Mouse (Mus musculus): ENCODE measurements at regions not wholly inside any gene's neighbourhood (a gene's known extent, or its start where the extent isn't known, plus 50 kb on each side); places are given as distances from the start of the nearest gene placed in this dataset.

- ATAC-seq (ENCODE audit: poor library complexity, severe bottlenecking): no peak
These were observed 88.8 kb upstream of the Tlk1 start for GRCm38 (mm10) chr2:70914372-70914771.

DNA sequence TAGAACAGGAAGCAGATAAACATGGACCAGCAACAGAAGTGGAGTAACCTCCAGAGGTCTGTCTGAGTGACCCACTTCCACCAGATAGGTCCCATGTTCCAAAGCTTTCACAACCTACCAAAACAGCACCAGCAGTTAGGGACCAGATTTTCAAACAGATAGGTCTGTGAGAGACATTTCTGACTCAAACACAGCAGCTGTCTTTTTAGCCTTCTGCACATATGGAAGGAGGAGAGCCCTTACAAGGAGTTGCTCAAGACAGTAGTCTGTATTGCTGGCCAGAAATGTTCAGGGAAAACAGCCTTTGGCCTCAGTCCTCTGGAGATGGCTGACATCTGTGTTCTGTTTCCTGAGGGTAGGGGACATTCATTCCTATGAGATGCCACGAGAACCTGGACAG is 83.9 kb upstream of the Tlk1 start:
- no peak for ATAC-seq (ENCODE audit: poor library complexity, severe bottlenecking)

DNA sequence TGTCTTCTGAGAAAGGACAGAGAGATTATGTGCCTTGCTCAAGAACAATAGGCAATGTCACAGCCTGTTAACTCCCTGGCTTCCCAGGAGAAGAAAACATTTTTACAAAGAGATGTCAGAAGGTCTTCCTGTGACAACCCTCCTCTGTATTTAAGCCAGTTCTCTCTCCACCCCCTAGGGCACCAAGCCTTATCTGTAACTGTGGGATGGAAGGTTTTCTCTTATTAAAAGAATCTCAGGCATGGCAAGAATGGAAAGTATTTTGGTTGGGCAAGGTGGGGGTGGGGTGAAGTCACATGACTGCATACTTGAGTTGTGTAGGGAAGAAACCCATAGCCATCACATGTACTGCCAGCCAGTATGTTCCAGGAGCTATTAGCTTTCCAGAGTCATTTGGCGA is 83.1 kb upstream of the Tlk1 start:
- no peak for ATAC-seq (ENCODE audit: poor library complexity, severe bottlenecking)

GRCm38 (mm10) chr2:70906216-70906615 is 80.7 kb upstream of the Tlk1 start:
- ATAC-seq (ENCODE audit: poor library complexity, severe bottlenecking): no peak

DNA sequence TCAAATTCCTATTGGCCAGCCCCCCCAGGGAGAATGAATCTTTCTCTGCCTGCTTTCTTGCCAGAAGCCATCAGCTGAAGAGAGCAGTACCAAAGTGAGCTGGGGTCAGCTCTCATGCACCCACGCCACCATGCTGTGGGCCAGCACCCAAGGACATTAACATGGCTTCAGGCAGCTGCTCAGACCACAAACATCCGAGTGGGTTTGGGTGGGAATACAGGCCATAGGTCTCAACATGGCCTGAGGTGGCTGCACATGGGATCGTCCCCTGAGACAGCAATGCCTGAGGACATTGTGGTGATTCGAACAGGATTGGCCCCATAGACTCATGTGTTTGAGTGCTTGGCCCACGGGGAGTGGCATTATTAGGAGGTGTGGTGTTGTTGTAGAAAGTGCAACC is 78.9 kb upstream of the Tlk1 start:
- no peak for ATAC-seq (ENCODE audit: poor library complexity, severe bottlenecking)

GRCm38 (mm10) chr2:70902196-70902595 is 76.7 kb upstream of the Tlk1 start:
- ATAC-seq (ENCODE audit: poor library complexity, severe bottlenecking): no peak

- no peak for ATAC-seq (ENCODE audit: poor library complexity, severe bottlenecking)
These were observed 76.0 kb upstream of the Tlk1 start for GRCm38 (mm10) chr2:70901479-70901878.

DNA sequence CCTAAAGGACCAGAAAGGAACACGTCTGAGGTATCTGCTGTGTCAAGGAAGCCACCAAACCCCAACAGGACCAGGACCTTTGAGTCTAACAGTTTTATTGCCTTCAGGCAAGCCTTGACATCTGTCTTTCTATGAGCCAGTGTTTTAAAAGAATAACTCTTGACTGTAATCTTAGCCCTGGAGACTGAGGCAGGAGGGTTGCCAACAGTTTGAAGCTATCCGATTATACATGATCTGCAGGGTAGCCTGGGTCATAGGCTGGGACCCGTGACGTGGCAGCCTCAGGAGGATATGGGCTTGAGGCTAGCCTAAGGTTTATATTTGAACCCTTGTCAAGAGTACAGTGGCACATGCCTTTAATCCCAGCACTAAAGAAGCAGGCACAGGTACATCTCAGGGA is 73.5 kb upstream of the Tlk1 start:
- no peak for ATAC-seq (ENCODE audit: poor library complexity, severe bottlenecking)

- ATAC-seq (ENCODE audit: poor library complexity, severe bottlenecking): no peak
These were observed 72.9 kb upstream of the Tlk1 start for GRCm38 (mm10) chr2:70898396-70898795.

GRCm38 (mm10) chr2:70897373-70897772 is 71.8 kb upstream of the Tlk1 start:
- no peak for ATAC-seq (ENCODE audit: poor library complexity, severe bottlenecking)

GRCm38 (mm10) chr2:70889522-70890100 is 64.1 kb upstream of the Tlk1 start:
- no peak for ATAC-seq (ENCODE audit: poor library complexity, severe bottlenecking)

GRCm38 (mm10) chr2:70888840-70889469 is 63.4 kb upstream of the Tlk1 start:
- no peak for ATAC-seq (ENCODE audit: poor library complexity, severe bottlenecking)

GRCm38 (mm10) chr2:70886831-70887230 is 61.3 kb upstream of the Tlk1 start:
- ATAC-seq (ENCODE audit: poor library complexity, severe bottlenecking): no peak

GRCm38 (mm10) chr2:70885674-70886073 is 60.1 kb upstream of the Tlk1 start:
- peak; percentile 100 for ATAC-seq (ENCODE audit: poor library complexity, severe bottlenecking)

DNA sequence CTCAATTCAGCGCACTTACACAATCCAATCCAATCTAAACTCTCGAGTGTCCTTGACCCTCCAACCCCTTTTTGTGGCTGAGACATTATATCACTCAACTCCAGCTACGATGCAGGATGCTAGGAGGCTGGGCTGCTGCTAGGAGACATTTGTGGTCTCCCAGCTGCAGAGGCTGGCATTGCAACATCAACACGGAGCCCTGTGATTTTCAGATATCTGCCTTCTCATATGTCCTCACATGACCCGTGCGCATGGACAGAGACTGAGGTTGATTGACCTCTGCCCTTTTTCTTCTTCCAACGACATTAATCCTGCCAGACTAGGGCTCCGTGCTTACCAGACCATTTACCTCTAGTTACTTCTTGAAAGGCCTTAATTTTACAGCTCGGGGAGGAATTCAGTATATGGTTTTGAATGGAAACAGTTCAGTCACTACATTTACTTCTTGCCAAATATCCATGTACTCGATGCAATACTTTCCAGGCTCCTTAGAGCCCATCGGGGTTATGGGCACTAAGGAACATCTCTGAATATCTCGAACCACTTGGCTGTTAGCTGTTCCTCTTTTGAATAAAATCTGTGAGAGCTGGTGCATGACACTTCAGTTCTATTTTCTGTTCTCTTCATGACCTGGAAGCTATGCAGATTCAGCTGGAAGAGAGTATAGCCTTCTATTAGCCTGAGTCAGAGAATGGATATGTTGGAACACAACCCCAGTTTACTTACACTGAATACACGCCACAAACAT is 52.0 kb upstream of the Tlk1 start:
- peak; percentile 73 for ATAC-seq (ENCODE audit: poor library complexity, severe bottlenecking)

- no peak for ATAC-seq (ENCODE audit: poor library complexity, severe bottlenecking)
These were observed 50.7 kb upstream of the Tlk1 start for GRCm38 (mm10) chr2:70876251-70876650.
